8 mouse cellular contexts compared by ENCODE assay signal in genomic region chr10:125967436-125968160, GRCm38 (mm10). TPM values are rescaled to one million over a fixed set of nuclear protein-coding genes. Genes with fewer than 3 reads are reported as not detected.
DNase-seq lines count a peak whose midpoint lies in the region; ATAC-seq and TF ChIP-seq lines count a peak whose summit lies in the region.

No protein-coding gene starts in this region.

- WGBS in heart, postnatal 0 days = 27% methylated on average over 14 of the region's 14 CpGs
- 2% methylated on average over 14 of the region's 14 CpGs for WGBS in midbrain, embryonic 10.5 days

- H3K9ac ChIP-seq in heart, postnatal 0 days (replicated peaks; ENCODE audit: low read depth, low read length) = no peak overlapping the region

- TF ChIP-seq EP300 in heart, postnatal 0 days (IDR thresholded peaks at IDR 0.05; ENCODE audit: low read depth) = no peak

- peak overlapping the region; percentile 80; the same call in 1 of the 2 replicates for H3K4me2 ChIP-seq in heart, postnatal 0 days (ENCODE audit: low read depth, low read length)

- no peak for TF ChIP-seq CTCF in E14TG2a.4 (conservative IDR thresholded peaks at IDR 0.05; ENCODE audit: low read length)
- TF ChIP-seq CTCF in heart, postnatal 0 days (IDR thresholded peaks at IDR 0.05; ENCODE audit: low read depth) = no peak

- no peaks in the 10 kb centered on the region for H3K27me3 ChIP-seq in E14TG2a.4 (ENCODE audit: insufficient read depth, low read length)
- peaks cover 39% of the 10 kb centered on the region for H3K27me3 ChIP-seq in heart, postnatal 0 days (ENCODE audit: control insufficient read depth, insufficient read depth, low read length)
- no peaks in the 10 kb centered on the region for H3K27me3 ChIP-seq in midbrain, embryonic 10.5 days (ENCODE audit: low read depth, poor library complexity, severe bottlenecking)

- H3K36me3 ChIP-seq in E14TG2a.4 (ENCODE audit: insufficient read depth, low read length) = peaks cover 6% of the 10 kb centered on the region
- no peaks in the 10 kb centered on the region for H3K36me3 ChIP-seq in heart, postnatal 0 days (replicated peaks; ENCODE audit: control insufficient read depth, insufficient read depth, low read length)
- 0 out of 2 replicates have a peak, but pooled peaks cover 3% of the 10 kb centered on the region for H3K36me3 ChIP-seq in midbrain, embryonic 10.5 days

- peak; percentile 73 for DNase-seq in embryo, embryonic 10 days (ENCODE audit: low spot score)
- no peak for DNase-seq in embryo, embryonic 10.5 days (ENCODE audit: low spot score)
- no peak for DNase-seq in heart, postnatal 0 days (ENCODE audit: low spot score)
- DNase-seq in midbrain, embryonic 10.5 days (ENCODE audit: low spot score) = peak; percentile 57
- DNase-seq in thymus, postnatal 36 days = no peak
- no peak for DNase-seq in adrenal gland, adult 8-10 months
- no peak for DNase-seq in urinary bladder, adult 18-20 months (ENCODE audit: low spot score in 2 of 2)

- peak overlapping the region; percentile 87 for H3K4me3 ChIP-seq in E14TG2a.4 (replicated peaks; ENCODE audit: low read length)
- H3K4me3 ChIP-seq in heart, postnatal 0 days (ENCODE audit: low read depth, low read length) = peak overlapping the region; percentile 59
- H3K4me3 ChIP-seq in midbrain, embryonic 10.5 days = peak overlapping the region; percentile 78

- H3K4me1 ChIP-seq in E14TG2a.4 (replicated peaks; ENCODE audit: low read depth, low read length) = peaks cover 52% of the 10 kb centered on the region
- peaks cover 8% of the 10 kb centered on the region; the same call in 1 of the 2 replicates for H3K4me1 ChIP-seq in heart, postnatal 0 days (ENCODE audit: control insufficient read depth, insufficient read depth)
- H3K4me1 ChIP-seq in midbrain, embryonic 10.5 days = peaks cover 57% of the 10 kb centered on the region

- H3K9me3 ChIP-seq in E14TG2a.4 (ENCODE audit: low read length) = no peaks in the 10 kb centered on the region
- H3K9me3 ChIP-seq in heart, postnatal 0 days (replicated peaks; ENCODE audit: control insufficient read depth, low read length) = no peaks in the 10 kb centered on the region
- H3K9me3 ChIP-seq in midbrain, embryonic 10.5 days (replicated peaks) = no peaks in the 10 kb centered on the region

- H3K27ac ChIP-seq in heart, postnatal 0 days (ENCODE audit: low read depth) = no peak overlapping the region
- H3K27ac ChIP-seq in midbrain, embryonic 10.5 days (replicated peaks) = peak overlapping the region; percentile 92

- ATAC-seq in heart, postnatal 0 days (ENCODE audit: insufficient read depth, low read depth) = no peak

RNA-seq across cellular contexts. Expression of gene Lrig3, which starts 1.6 kb away (rescaled TPM):
- total RNA-seq in heart, postnatal 0 days (2014; rRNA removed; ENCODE audit: low replicate concordance) = 2.3 and 6.7 TPM in 2 replicates
- polyA plus RNA-seq in heart, postnatal 0 days (2015; fragmentation: Nextera tagmentation; extraction: Ambion mirVana) = 0.66 and 0.92 TPM in 2 replicates
- 9.8 and 11.1 TPM in 2 replicates for polyA plus RNA-seq in midbrain, embryonic 10.5 days (2016; fragmentation: Nextera tagmentation; extraction: Ambion mirVana)
- total RNA-seq in adrenal gland, adult 8-10 months (2022) = 1 to 10 TPM; 4.5 to 5.9 (median 4.7) TPM

Comparison
In these comparisons a context has a peak if more than half of its experiments do, and no peak if none do; other contexts are left out.
1. DNase-seq: peak in embryo, embryonic 10 days (single experiment) and midbrain, embryonic 10.5 days (single experiment); none in embryo, embryonic 10.5 days (single experiment), heart, postnatal 0 days (single experiment), thymus, postnatal 36 days (0 of 2), adrenal gland, adult 8-10 months (single experiment) and urinary bladder, adult 18-20 months (0 of 2).
2. Peak in every context shown above with its lines, with median percentiles within 50 percentile points of each other: H3K4me3 ChIP-seq.